Mouse (Mus musculus) ovary, postnatal 14 days (tissue): ENCODE results near the gene Olfml3.
A peak's percentile ranks its signal among the peaks of the same experiment; 100 is the strongest.

Source experiments
- DNase-seq: peaks from one replicate; pipeline ENCODE4 v3.0.0; 2022; ENCODE audit warnings: low spot score

Olfml3 gene

DNA sequence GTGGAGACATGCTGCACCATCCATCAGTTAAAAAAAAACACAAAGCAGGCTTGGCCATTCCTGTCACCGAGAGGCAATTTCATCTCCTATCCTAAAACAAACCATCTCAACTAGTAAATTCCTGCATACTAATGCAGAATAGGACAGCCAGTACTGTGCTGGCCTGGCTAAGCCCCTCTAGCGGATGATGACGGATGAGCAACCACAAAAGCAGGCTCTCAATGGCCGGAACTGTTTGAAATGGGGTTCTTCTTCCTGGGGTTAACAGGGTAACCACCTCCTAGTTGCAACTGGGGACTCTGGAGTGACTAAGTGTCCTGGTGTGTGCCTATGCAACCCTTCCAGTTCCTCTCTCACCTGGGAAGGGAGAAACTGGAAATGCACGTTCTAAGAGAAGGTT lies 2.5 kb upstream of the Olfml3 start:
- DNase-seq: no peak

DNA sequence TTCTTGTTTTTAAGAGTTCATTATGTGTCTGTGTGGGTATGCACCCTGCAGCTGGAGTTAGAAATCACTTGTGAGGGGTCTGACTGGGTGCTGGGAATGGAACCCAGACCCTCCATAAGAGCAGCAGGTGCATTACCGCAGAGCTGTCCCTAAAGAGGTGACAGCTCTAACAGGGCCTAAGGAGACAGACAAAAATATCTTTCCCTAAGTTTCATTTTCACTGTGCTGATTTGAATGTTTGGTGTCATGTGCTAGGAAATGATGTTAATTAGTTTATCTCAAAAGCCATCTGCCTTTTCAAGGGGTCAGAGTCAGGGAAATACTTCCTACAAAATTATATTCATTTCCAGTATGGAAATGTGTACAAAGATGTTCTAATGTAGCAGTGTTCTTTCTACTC lies 1.5 kb upstream of the Olfml3 start, which contains the start of gene Gm10964:
TSS of gene Gm10964 (plus strand) at position 38 of the 400 bp plus-strand sequence.
- no peak for DNase-seq

DNA sequence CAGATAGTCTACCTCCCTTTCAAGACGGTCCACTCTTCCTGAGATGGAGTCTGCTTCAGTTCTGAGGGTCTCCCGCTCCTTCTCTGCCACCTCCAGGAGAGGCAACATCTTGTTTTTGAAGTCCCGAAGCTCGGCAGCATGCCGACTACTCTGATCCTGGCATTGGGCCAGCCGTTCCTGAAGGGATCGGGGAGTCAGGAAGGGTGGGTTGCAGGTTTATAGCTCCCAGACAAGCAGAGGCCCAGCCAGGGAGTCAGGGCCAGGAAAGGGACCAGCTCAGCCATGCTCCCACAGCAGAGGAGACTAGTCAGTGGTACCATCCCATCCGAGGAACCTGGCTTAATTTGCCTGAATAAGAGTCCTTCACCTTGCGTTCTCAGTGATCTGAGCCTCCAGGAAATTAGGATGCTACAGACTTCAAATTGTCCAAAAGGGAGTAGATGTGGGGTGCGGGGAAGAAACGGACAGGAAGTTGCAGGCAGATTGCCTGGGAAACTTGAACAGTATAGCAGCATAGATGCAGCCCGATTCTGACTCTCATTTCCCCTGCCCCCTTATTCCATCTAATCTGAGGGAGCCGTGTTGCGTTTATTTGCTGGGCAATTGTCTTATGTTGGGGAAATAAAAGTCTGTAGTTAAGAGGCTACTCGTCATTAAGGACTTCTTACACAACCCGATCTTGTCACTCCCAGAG lies 593 bp downstream of the Olfml3 start:
- peak; percentile 46 for DNase-seq

DNA sequence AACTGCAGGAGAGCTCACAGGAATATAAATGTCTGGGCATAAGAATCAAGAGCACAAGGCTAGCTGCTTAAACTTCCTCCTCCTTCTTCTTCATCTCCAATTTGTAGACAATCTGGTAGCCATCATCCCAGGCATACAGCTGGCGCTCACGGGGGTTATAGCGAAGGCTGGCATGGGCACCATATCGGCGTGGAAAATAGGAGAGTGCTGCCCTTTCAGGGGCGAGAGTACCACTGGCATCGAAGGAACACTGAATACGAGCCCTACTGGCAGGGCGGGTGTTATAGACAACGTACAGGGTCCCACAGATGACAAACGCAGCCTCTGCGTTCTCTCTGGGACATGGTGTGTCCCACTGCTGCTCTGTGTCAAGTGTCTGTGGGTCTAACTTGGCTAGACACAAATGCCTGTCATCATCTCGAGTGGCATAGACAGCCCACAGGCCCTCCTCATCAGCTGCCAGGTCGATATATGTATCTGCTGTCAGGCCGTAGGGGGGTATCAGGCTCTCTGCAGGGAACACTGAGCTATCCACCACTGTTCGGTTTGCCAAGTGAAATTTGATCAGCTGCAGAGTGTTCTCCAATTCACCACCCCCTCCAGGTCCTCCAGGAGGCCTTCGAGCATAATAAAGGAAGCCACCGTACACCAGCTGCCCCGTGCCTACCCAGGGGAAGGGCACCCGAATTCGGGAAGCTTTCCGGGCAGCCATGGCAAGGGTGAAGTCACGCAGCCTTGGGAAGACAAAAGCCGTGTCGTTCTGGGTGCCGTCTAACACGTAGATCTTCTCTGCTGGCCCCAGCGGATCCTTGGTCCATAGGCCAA lies 1.8 kb downstream of the Olfml3 start:
- DNase-seq: no peak

DNA sequence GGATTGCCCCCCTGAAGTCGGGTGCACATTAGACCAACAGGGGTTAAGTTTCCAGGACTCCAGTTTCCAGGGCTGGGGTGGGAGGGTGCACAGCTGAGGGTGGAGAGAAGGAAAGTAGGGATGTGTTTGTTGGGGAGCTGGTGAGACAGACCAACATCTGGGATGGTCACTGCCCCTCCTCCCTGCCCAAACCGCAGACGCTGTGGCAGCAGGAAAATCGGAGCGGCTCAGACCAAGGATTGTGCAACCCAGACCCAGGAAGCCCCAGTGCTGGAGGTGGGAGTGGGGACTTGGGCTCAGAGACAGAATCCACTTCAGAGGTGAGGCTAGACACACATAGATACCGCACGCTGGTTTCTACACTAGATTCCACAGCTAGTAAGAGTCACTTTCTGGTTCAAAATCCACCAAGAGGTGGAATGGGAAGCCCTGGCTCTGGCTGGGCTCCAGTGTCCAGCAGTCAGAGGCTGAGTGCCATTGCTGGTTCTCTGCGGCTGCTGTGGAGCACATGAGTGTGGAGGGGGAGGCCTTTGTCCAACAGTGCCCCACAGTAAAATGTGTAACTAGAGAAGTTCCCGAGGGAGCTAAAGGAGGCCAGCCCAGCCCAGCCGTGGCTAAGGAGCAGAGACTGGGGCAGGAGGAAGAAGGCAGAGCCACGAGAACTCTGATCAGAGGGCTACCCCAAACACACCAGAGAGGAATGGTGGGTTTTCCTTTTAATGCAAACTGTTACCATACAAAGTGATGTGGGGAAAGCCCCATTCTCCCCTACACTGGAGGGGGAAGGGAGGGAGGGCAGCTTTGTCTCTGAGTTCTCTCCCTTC lies 2.9 kb downstream of the Olfml3 start:
- DNase-seq: no peak

DNA sequence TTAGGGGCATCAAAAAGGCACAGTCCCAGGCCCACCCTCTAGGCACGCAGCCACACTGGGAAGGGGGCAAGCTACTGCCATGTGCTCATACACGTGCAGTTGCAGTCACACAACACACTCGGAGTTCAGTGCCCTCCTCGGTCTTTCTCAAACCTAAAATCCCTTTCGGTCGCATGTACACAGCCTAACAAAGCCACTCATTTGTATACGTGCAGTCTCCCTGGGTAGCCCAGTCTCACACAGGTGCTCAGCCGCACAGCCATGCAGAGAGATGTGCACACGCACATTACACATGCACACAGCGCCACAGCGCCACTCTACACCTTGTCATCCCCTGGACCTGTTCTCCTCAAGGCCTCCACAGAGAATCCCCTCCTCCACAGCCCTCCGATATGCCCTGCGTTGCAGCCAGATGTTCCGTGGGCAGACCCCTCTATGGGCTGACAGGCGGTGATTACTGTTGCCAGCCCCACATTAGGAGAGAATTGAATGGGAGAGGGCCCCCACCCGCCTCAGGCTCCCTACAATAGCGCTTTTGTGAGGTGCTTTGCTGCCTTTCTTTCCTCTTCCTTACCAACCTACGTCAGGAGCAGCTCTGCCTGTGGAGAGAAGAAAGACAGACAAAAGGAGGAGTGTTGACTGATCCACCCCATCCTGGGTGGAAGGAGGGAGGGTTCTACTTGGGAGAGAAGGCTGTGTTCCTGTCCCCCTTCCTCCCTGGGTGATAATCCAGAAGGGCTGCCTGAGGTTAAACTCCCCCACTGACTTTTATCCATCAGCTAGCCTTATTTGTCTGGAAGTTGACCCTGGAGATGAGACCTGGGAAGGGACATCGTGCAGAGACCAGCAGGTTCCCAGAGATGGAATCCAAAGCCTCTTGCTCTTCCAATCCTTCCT lies 3.8 kb downstream of the Olfml3 start:
- DNase-seq: no peak

DNA sequence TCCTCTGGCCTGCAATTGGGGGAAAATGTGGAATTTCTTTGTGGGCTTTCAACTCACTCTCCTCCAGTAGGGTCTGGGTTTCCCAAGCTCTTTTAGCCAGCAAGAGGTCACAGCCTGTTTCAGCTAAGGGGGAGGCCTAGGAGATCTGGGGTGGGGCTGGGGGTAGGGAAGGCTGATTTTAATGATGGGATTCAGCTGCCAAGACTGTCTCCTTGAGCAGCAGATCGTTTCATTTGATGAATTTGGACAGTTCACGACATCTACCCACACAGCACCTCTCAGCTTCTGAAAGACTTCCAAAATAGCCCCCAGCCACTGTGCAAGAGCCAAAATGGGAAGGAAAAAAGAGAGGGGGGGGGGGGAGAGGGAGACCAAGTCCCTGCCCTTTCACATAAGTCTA lies 4.6 kb downstream of the Olfml3 start:
- DNase-seq: no peak

DNA sequence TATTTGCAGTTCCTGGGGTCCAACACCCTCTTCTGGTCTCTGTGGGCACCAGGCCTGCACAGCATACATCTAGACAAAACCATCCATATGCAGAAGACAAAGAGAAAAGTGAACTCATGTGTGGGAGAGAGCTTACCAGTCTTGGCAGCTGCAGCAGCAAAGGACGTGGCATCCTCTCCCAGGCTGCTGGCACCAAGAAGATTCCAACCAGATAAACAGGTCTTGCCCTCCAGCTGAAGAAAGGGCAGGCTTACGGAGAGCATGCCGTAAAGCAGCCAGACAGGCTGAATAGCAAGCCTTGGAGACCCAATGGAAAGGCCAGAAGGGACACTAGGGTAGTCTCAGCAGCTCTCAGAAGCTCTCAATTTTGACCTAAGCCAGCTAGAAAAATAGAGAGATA lies 5.7 kb downstream of the Olfml3 start:
- DNase-seq: no peak

DNA sequence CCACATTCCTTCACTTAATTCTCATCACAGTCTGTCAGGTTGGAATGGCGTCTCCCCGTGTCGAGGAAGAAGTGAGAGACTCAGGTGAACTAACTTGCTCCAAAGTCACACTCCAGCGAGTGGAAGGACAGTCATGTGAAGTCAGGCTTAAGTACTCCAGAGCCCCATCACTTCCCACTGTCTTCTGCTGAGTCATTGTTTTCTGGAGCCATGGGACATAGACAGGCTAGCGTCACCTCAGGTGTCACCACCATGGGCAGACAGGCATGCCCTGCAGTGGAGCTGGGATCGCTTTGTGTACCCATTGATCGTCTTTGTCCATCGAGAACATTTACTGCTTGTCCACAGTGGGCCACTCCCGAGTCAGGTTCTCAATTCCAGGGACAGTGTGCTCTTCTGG lies 8.0 kb downstream of the Olfml3 start:
- DNase-seq: no peak

DNA sequence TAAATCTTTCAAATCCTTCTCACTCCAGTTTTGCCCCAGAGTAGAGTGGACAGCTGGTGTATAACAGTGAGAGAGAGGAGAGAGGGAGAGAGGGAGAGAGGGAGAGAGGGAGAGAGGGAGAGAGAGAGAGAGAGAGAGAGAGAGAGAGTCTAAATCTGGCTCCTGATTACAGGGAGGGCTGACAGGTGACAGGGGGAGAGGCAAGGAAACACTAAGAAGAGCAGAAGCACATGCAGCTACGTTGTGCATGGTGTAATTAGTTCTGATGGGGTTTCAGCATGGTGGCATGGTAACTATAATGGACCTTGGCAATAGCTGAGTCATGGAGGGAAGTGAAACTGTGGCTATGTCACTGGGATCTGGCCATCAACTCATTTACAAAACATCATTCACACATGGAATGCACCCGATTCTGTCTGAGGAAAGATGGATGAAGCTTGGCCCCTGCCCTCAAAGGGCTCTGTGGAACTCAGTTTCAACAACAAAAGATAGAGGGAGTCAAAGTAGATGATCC lies 9.9 kb downstream of the Olfml3 start:
- DNase-seq: no peak

DNA sequence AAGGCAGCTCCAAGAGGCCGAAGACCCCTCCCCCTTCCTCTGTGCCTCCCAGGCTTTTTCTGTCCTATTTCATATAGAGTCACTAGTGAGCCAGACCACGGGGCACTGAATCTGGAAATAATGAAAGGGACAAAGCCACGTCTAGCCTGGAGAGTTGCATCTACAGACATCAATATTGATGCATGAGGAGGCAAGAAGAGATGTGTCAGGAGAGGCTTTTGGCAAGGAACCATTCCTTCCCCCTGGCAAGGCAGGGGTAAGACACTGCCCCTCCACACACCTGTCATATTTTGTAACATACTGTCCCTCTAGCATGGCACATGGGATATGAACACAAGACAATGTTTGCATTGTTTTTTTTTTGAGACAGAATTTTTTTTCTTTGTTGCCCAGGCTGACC lies 11.2 kb downstream of the Olfml3 start:
- DNase-seq: no peak

DNA sequence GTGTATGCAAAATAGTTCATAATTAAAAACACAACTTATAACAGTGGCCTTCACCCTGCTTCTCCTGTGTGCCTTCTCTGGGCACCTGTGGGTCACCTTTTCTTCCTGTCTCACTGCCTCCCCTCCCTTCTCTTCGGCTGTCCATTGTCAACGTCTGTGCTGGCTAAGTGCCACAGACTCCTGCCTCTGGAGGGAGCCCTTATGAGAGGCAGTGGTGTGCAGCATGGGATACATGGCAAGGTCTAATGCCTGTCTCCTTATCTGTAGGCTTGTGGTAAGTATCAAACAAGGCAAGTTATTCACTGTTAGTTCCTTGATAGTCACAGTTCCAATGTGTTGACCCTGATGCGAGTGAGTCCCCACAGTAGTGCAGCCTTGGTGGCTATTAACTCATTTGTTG lies 13.7 kb downstream of the Olfml3 start:
- DNase-seq: no peak

DNA sequence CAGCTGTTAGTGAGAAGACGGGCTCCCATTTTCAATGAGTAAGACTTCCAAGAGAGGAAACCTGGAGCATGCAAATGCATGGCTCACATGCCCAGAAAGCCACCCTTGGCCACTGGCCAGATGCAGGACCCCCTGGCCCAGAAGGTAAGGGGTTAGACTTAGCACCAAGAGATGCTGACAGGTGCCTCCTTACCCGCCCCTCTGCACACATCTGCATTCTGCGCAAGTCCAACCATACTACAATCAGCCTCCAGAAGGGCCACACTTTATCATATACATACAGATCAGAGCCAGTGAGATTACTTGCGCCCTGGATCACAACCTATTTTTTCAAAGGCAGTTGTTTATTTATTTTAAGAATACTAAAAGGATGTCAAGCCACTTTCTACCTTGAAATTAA lies 19.1 kb downstream of the Olfml3 start:
- no peak for DNase-seq

DNA sequence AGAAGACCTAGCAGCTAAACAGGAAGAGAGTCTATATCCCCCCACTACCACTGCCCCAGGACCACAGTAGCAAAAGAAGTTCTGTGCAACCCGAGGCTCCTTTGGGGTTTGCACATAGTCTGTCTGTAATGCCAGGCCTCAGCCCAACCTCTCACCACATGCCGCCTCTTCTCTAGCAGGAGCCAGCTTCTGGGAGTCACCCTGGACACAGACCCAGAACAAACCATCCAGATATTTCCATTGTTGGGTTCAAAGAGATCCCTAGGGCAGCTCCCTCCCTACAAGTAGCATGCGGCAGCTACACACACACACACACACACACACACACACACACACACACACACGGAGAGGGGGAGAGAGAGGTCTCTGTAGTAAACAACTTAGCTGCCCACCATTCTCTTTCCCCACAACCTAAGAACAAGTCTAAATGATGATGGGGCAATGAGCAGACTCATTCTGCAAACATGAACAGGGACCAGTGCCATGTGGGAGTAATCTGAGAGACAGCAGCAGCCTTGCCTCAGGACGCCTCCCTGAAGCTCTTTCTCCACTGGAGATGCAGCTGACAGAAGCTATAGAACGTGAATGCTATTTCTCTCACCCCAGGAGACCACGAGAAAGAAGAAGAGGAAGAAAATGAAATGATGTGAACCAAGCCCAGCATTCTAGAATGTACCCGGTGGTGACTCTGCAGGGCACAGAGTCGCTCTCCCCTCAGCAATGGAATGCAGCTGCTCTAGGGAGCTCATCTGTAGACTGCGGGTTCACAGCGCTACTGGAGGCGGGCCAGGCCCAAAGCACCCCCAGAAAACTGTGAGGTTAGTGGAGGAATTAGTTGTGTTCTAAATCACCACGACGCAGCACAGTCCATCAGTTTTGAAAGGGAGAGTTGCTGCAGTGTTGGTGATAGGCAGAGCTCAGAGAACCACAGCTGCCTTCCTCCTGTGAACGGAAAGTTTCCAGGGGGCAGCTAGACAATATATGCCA lies 20.7 kb downstream of the Olfml3 start:
- no peak for DNase-seq

DNA sequence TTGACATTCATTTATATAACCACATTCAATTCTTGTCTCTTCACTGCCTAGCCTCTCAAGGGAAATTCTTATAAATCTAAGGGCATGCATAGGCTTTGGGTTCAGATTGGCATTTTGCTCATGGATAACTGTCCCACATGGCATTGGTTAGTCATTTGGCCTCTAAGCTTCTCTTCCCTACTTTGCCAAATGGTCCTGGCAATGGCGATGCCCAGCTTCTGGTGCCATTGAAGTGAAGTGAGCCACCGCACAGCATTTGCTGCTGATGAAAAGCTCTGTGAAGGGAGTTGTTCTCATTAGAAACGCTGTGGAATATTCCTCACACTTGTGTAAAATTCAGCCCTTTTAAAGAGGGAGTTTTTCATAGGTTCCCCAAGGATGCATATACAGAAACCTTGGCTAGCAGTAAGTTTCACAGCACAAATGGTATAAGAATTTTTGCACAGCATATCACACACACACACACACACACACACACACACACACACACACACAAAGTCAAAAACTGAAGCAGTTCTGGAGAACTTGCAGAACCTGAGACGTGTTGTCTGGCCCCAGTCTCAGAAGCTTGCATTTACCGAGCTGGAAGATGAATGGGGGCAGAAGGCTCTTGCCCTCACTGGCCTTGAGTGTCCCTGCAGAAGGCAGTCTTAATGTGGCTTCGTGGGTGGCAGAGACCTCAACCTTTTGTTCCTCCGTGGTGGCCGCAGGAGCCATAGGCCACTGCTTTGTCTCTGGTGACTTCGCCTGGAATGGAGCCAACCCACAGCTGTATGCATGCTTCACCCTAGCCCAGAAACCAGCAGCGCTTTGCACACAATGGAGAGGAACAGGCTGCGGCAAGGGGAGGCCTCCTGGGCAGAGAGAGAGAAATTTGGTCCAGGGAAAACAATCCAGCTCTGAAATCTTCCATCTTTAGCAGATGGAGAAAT lies 21.8 kb downstream of the Olfml3 start:
- DNase-seq: no peak

DNA sequence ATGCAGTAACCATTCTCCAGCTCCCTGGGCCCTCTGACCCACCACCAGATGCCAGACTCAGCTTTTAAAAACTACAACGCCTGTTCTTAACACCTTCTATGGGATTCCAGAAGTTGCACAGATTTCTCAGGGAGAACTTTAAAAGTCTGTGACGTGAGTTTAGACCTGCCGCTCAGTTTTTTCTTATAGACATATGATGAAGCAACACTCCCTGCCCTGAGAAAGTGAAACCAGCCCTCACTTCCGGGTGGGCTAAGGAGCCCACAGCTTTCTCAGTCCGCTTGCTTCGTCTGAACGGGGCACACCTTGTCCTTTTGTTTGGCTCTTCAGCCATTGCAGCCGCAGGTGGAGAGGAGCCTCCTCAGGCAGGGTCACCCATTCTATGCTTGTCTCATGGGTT lies 22.9 kb downstream of the Olfml3 start:
- no peak for DNase-seq

DNA sequence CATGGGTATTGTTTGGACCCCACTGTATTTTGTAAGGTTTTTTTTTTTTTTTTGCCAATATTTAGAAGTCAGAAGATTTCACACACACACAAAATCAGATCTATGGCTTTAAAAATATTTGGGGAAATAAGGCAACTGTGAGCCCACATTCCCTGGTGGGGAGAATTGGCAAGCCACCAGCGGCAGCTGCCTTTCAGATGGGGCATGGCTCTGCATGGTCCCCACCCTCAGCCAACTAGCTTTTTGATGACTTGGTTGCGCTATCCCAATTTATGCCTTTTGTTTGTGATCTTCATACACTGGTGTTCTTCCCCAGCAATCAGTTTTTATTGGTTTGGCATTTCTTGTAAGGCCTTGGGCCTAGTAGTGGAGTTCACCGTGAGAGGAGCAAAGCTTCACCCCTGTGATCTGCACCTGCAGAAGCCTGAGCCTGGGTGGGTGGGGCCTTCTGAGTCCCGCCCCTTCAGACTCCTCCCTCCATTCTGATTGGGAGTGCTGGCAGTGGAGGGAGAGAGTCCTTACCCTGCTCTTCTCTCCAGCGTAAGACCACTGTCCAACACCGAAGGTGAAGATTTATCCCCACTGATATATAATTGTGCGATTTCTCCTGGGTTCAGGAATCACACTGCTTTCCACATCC lies 23.4 kb downstream of the Olfml3 start:
- no peak for DNase-seq

DNA sequence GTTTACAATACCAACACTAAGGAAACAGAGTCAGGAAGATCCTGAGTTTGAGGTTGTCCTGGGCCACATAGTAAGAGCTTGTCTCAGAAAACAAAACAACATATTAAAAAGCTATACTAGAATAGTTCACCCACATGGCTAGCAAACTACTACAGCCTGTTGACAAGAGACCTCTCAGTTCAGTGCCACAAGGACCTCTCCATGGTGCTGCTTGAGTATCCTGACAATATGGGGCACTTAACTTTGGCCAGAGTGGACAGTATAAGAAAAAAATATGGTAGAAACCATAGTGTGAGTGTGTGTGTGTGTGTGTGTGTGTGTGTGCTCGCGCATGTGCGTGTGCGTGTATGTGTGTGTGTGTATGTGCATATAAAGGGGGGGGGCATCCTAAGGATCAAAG lies 25.6 kb downstream of the Olfml3 start:
- DNase-seq: no peak
